Mouse (Mus musculus): ENCODE measurements around the gene Ust. TPM values are rescaled to one million over a fixed set of nuclear protein-coding genes. Genes with fewer than 3 reads are reported as not detected.

Gene Ust
- total and polyA plus RNA-seq, 3 experiments, result 1.1 to 1.7 (median 1.6) TPM

GRCm38 (mm10) chr10:8299166-8299565 lies 219.5 kb downstream of the Ust start:
- H3K9ac ChIP-seq (ENCODE audit: low read depth, low read length), result no peak overlapping the region
- no peaks in the 10 kb centered on the region for H3K4me1 ChIP-seq (ENCODE audit: control insufficient read depth, insufficient read depth, low read length)
- H3K4me3 ChIP-seq, result no peak overlapping the region
- H3K36me3 ChIP-seq (ENCODE audit: control insufficient read depth, insufficient read depth, low read length), result no peaks in the 10 kb centered on the region
- no peak for DNase-seq
- H3K79me2 ChIP-seq (replicated peaks; ENCODE audit: control insufficient read depth, insufficient read depth, low read length), result no peaks in the 10 kb centered on the region
- H3K27me3 ChIP-seq (ENCODE audit: control insufficient read depth, insufficient read depth, low read length), result no peaks in the 10 kb centered on the region
- H3K27ac ChIP-seq, result no peak overlapping the region
- no peak for TF ChIP-seq CTCF (IDR thresholded peaks at IDR 0.05)
- TF ChIP-seq POLR2A (IDR thresholded peaks at IDR 0.05; ENCODE audit: insufficient read depth, low read depth, low read length), result no peak
- TF ChIP-seq EP300 (IDR thresholded peaks at IDR 0.05; ENCODE audit: insufficient read depth, low read depth, low read length), result no peak
- intact Hi-C loops (cut with DNase I), result no loop called here
- WGBS, result 86% methylated on average over 1 of the region's 1 CpGs

DNA sequence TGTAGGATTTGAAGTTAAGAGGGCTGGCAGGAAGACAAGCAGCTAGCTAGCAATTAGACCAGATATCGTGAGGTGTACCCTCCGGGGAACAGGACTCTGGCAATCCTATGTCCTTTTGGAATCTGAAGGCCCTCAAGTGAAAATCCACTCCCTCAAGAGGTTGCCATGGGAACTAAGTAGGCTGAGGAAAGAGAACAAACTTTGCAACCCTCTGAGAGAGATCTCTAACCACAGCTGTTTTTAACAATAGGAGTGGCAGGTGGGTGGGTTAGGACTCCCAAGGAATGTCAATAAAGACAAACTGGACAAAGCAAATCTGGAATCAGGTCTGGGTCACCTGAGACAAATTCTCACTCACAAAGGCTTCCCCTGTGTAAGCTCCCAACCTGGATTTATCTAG lies 221.4 kb downstream of the Ust start:
- intact Hi-C loops (cut with DNase I), result no loop called here
- H3K4me3 ChIP-seq, result no peak overlapping the region
- no peaks in the 10 kb centered on the region for H3K36me3 ChIP-seq (ENCODE audit: control insufficient read depth, insufficient read depth, low read length)
- TF ChIP-seq EP300 (IDR thresholded peaks at IDR 0.05; ENCODE audit: insufficient read depth, low read depth, low read length) (no peak), CTCF (IDR thresholded peaks at IDR 0.05) (no peak), POLR2A (IDR thresholded peaks at IDR 0.05; ENCODE audit: insufficient read depth, low read depth, low read length) (no peak)
- no peaks in the 10 kb centered on the region for H3K79me2 ChIP-seq (replicated peaks; ENCODE audit: control insufficient read depth, insufficient read depth, low read length)
- H3K9ac ChIP-seq (ENCODE audit: low read depth, low read length), result no peak overlapping the region
- H3K27me3 ChIP-seq (ENCODE audit: control insufficient read depth, insufficient read depth, low read length), result no peaks in the 10 kb centered on the region
- no peak overlapping the region for H3K27ac ChIP-seq
- no peaks in the 10 kb centered on the region for H3K4me1 ChIP-seq (ENCODE audit: control insufficient read depth, insufficient read depth, low read length)
- WGBS, result 63% methylated on average over 2 of the region's 2 CpGs
- no peak for DNase-seq

DNA sequence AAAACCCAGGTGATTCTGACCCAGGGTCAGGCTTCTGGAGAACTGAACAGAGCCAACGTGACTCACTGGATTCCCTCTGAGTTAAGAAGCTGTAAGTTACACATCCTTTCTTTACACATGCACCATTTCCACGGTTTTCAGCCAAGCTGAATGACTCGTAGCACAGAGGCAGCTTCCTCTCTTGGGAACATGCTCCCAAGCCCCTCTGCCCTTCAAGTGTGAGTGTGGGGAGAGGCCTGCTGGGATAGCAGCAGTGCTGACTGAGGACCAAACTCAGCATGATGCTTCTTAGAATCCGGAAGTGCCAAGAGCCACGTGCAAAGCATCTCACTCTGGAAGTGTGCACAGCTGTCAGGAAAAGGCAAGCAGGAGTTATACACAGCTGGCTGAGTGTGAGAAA lies 228.0 kb downstream of the Ust start:
- Histone ChIP-seq H3K4me3 (no peak overlapping the region), H3K27me3 (ENCODE audit: control insufficient read depth, insufficient read depth, low read length) (no peaks in the 10 kb centered on the region), H3K79me2 (replicated peaks; ENCODE audit: control insufficient read depth, insufficient read depth, low read length) (no peaks in the 10 kb centered on the region), H3K9ac (ENCODE audit: low read depth, low read length) (no peak overlapping the region), H3K4me1 (ENCODE audit: control insufficient read depth, insufficient read depth, low read length) (no peaks in the 10 kb centered on the region), H3K36me3 (ENCODE audit: control insufficient read depth, insufficient read depth, low read length) (no peaks in the 10 kb centered on the region), H3K27ac (no peak overlapping the region)
- WGBS, result 45% methylated on average over 5 of the region's 5 CpGs
- intact Hi-C loops (cut with DNase I), result no loop called here
- DNase-seq, result no peak
- TF ChIP-seq POLR2A (IDR thresholded peaks at IDR 0.05; ENCODE audit: insufficient read depth, low read depth, low read length) (no peak), CTCF (IDR thresholded peaks at IDR 0.05) (no peak), EP300 (IDR thresholded peaks at IDR 0.05; ENCODE audit: insufficient read depth, low read depth, low read length) (no peak)

DNA sequence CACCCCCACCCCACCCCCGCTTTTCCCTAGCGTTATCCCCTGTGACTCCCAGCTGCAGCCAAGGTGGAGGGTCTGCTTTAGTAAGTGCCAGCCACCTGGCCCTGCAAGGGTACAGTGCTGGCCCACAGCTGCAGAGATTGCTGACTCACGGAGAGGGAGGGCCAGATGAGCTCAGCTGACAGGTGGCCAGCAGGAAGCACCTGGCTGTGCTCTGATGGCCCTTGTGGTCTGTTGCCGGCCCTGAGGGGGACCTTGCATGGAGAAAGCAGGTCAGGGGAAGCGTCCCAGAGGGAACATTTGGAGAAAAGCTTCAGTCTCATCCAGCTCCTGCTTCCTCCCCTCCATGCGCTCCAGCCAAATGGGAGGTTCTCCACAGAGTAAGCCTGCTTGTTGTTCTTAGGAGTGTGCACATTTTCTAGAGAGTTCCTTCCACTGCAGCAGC lies 231.3 kb downstream of the Ust start:
- 13% methylated on average over 6 of the region's 6 CpGs for WGBS
- no peak overlapping the region for H3K9ac ChIP-seq (ENCODE audit: low read depth, low read length)
- H3K4me3 ChIP-seq, result no peak overlapping the region
- H3K27ac ChIP-seq, result no peak overlapping the region
- intact Hi-C loops (cut with DNase I), result no loop called here
- H3K27me3 ChIP-seq (ENCODE audit: control insufficient read depth, insufficient read depth, low read length), result no peaks in the 10 kb centered on the region
- no peaks in the 10 kb centered on the region for H3K4me1 ChIP-seq (ENCODE audit: control insufficient read depth, insufficient read depth, low read length)
- H3K79me2 ChIP-seq (replicated peaks; ENCODE audit: control insufficient read depth, insufficient read depth, low read length), result no peaks in the 10 kb centered on the region
- no peaks in the 10 kb centered on the region for H3K36me3 ChIP-seq (ENCODE audit: control insufficient read depth, insufficient read depth, low read length)
- no peak for TF ChIP-seq EP300 (IDR thresholded peaks at IDR 0.05; ENCODE audit: insufficient read depth, low read depth, low read length)
- TF ChIP-seq POLR2A (IDR thresholded peaks at IDR 0.05; ENCODE audit: insufficient read depth, low read depth, low read length), result no peak
- no peak for TF ChIP-seq CTCF (IDR thresholded peaks at IDR 0.05)
- DNase-seq, result peak; percentile 49 to 51

- no peaks in the 10 kb centered on the region for H3K27me3 ChIP-seq (ENCODE audit: control insufficient read depth, insufficient read depth, low read length)
- TF ChIP-seq POLR2A (IDR thresholded peaks at IDR 0.05; ENCODE audit: insufficient read depth, low read depth, low read length), result no peak
- no peak for TF ChIP-seq EP300 (IDR thresholded peaks at IDR 0.05; ENCODE audit: insufficient read depth, low read depth, low read length)
- no peak for TF ChIP-seq CTCF (IDR thresholded peaks at IDR 0.05)
- H3K36me3 ChIP-seq (ENCODE audit: control insufficient read depth, insufficient read depth, low read length), result no peaks in the 10 kb centered on the region
- intact Hi-C loops (cut with DNase I), result no loop called here
- WGBS, result 83% methylated on average over 3 of the region's 3 CpGs
- H3K4me1 ChIP-seq (ENCODE audit: control insufficient read depth, insufficient read depth, low read length), result no peaks in the 10 kb centered on the region
- H3K9ac ChIP-seq (ENCODE audit: low read depth, low read length), result no peak overlapping the region
- DNase-seq, result no peak
- H3K4me3 ChIP-seq, result no peak overlapping the region
- no peak overlapping the region for H3K27ac ChIP-seq
- no peaks in the 10 kb centered on the region for H3K79me2 ChIP-seq (replicated peaks; ENCODE audit: control insufficient read depth, insufficient read depth, low read length)
These were observed 234.6 kb downstream of the Ust start for GRCm38 (mm10) chr10:8283991-8284390.

DNA sequence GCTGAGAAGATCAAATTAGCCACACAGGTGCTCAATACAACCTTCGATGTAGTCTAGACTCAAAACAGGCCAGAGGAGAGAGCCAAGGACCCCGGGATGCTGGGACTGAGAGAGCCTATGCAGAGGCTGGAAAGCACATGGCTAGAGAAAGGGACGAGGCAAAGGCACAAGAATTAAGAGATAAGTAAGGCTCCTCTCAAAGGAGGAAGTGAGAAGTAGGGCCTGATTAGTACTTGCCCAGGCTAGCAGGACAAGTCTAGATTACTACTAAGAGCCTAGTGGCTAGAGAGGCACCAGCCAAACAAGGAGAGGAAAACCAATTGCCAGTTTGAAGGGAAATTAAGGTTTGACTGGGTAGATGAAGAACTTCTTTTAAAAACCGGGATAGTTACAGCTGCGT lies 241.5 kb downstream of the Ust start:
- 72% methylated on average over 5 of the region's 5 CpGs for whole genome bisulfite sequencing
- H3K9ac ChIP-seq (ENCODE audit: low read depth, low read length), result no peak overlapping the region
- H3K79me2 ChIP-seq (replicated peaks; ENCODE audit: control insufficient read depth, insufficient read depth, low read length), result no peaks in the 10 kb centered on the region
- intact Hi-C loops (cut with DNase I), result no loop called here
- H3K4me1 ChIP-seq (ENCODE audit: control insufficient read depth, insufficient read depth, low read length), result no peaks in the 10 kb centered on the region
- no peaks in the 10 kb centered on the region for H3K36me3 ChIP-seq (ENCODE audit: control insufficient read depth, insufficient read depth, low read length)
- H3K27ac ChIP-seq, result no peak overlapping the region
- TF ChIP-seq EP300 (IDR thresholded peaks at IDR 0.05; ENCODE audit: insufficient read depth, low read depth, low read length) (no peak), CTCF (IDR thresholded peaks at IDR 0.05) (no peak), POLR2A (IDR thresholded peaks at IDR 0.05; ENCODE audit: insufficient read depth, low read depth, low read length) (no peak)
- no peak for DNase-seq
- H3K27me3 ChIP-seq (ENCODE audit: control insufficient read depth, insufficient read depth, low read length), result no peaks in the 10 kb centered on the region
- no peak overlapping the region for H3K4me3 ChIP-seq

All from heart, adult 2 months (tissue).